Mouse (Mus musculus): ENCODE data around the gene Dip2b. TPM values are rescaled to one million over a fixed set of nuclear protein-coding genes. Genes with fewer than 3 reads are reported as not detected.

Gene Dip2b
- polyA plus RNA-seq, 1 experiment from 2014 or later: 32.6 TPM

DNA sequence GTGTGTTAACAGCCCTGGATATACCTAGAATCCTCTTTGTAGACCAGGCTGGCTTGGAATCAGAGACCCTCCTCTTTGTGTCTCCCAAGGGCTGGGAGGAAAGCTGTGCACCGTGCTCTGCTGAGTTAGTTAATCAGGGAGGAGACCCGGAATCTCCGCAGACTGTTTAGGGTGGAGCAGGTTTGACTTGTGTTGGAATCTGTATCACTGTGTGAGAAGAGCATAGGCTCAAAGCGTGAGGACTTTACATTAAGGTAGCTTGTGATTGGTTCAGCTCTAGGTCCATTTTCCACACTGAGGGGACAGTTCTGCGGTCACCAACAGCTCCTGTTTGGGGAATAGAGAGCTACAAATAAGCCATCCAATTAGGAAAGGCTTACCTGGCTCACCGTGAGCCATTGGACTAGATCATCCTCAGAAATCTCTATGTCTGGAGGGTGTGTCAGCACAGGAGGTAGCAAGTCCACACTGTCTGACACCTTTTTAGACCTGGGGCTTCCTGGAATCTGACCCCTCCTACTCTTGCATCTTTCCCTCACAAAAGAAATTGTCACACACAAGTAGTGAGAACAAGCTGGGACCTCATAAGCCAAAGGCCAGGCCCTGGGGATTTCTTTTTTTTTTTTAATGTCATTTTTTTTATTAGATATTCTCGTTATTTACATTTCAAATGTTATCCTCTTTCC, 21.3 kb downstream of the Dip2b start:
- no peak overlapping the region for H3K27ac ChIP-seq (ENCODE audit: low read depth, low read length)
- WGBS: 76% methylated on average over 7 of the region's 7 CpGs
- H3K27me3 ChIP-seq (ENCODE audit: control insufficient read depth, insufficient read depth, low read length): no peaks in the 10 kb centered on the region
- H3K9me3 ChIP-seq (ENCODE audit: control insufficient read depth, low read length): no peaks in the 10 kb centered on the region
- no peak overlapping the region for H3K9ac ChIP-seq (replicated peaks; ENCODE audit: low read depth, low read length)
- no peak overlapping the region for H3K4me3 ChIP-seq (ENCODE audit: low read depth, low read length)
- peaks cover 4% of the 10 kb centered on the region; the same call in 1 of the 2 replicates for H3K4me1 ChIP-seq (ENCODE audit: control insufficient read depth, insufficient read depth, low read length)
- H3K36me3 ChIP-seq (ENCODE audit: control insufficient read depth, insufficient read depth, low read length): no peaks in the 10 kb centered on the region
- no peak overlapping the region for H3K4me2 ChIP-seq (ENCODE audit: low read depth, low read length)
- no peak for ATAC-seq (ENCODE audit: low read depth)

DNA sequence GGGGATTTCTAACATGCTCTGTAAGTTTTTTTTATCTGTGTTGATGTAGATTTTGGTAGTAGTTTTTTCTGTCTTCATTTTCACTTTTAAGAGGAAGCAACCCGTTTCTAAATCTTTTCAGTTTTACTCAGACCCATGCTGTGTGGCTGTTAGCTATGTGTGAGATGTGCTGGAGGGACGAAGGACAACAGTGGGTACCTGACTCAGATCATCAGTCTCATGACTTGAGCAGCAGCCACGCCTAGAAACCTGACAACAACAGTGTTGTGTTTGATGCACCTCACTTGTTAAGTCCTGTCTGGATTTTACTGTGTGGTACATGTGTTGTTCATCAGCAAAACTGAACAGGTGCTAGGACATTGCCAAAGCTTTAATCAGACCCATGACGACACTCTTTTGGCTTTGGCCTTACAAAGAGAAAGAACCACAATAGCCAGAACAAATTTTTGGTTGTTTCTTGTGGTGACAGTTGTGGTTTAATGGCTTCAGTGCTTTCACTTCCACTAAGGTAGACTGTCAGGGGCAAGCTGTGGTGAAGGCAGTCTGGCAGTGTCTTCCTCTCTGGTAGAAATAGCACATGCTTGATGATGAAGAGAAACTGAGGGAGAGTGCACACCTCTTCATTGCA, 22.2 kb downstream of the Dip2b start:
- Histone ChIP-seq H3K27me3 (ENCODE audit: control insufficient read depth, insufficient read depth, low read length) (no peaks in the 10 kb centered on the region), H3K9ac (replicated peaks; ENCODE audit: low read depth, low read length) (no peak overlapping the region), H3K4me2 (ENCODE audit: low read depth, low read length) (no peak overlapping the region), H3K27ac (ENCODE audit: low read depth, low read length) (no peak overlapping the region), H3K4me3 (ENCODE audit: low read depth, low read length) (no peak overlapping the region), H3K4me1 (ENCODE audit: control insufficient read depth, insufficient read depth, low read length) (peaks cover 4% of the 10 kb centered on the region; the same call in 1 of the 2 replicates), H3K9me3 (ENCODE audit: control insufficient read depth, low read length) (no peaks in the 10 kb centered on the region), H3K36me3 (ENCODE audit: control insufficient read depth, insufficient read depth, low read length) (no peaks in the 10 kb centered on the region)
- no peak for ATAC-seq (ENCODE audit: low read depth)
- WGBS: 82% methylated on average over 4 of the region's 4 CpGs

DNA sequence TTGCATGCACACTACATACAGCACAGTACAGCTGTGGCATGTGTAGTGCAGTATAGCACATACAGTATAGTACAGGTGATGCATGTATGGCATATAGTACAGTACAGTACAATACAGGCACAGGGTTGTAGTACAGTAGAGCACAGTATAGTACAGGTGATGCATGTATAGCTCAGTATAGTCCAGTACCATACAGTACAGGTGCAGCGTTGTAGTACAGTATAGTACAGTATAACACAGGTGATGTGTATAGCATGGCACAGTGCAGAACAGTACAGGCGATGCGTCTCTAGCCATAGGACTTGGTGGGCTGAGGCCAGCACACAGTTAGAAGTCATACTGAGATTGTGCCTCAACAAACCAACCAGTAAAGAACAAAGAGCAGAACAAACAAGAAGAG, 22.9 kb downstream of the Dip2b start:
- H3K27ac ChIP-seq (ENCODE audit: low read depth, low read length): no peak overlapping the region
- no peaks in the 10 kb centered on the region for H3K36me3 ChIP-seq (ENCODE audit: control insufficient read depth, insufficient read depth, low read length)
- no peaks in the 10 kb centered on the region for H3K9me3 ChIP-seq (ENCODE audit: control insufficient read depth, low read length)
- H3K4me3 ChIP-seq (ENCODE audit: low read depth, low read length): no peak overlapping the region
- WGBS: 97% methylated on average over 3 of the region's 3 CpGs
- ATAC-seq (ENCODE audit: low read depth): peak; percentile 31; the same call in 1 of the 2 replicates
- no peak overlapping the region for H3K9ac ChIP-seq (replicated peaks; ENCODE audit: low read depth, low read length)
- peaks cover 4% of the 10 kb centered on the region; the same call in 1 of the 2 replicates for H3K4me1 ChIP-seq (ENCODE audit: control insufficient read depth, insufficient read depth, low read length)
- H3K4me2 ChIP-seq (ENCODE audit: low read depth, low read length): no peak overlapping the region
- no peaks in the 10 kb centered on the region for H3K27me3 ChIP-seq (ENCODE audit: control insufficient read depth, insufficient read depth, low read length)

DNA sequence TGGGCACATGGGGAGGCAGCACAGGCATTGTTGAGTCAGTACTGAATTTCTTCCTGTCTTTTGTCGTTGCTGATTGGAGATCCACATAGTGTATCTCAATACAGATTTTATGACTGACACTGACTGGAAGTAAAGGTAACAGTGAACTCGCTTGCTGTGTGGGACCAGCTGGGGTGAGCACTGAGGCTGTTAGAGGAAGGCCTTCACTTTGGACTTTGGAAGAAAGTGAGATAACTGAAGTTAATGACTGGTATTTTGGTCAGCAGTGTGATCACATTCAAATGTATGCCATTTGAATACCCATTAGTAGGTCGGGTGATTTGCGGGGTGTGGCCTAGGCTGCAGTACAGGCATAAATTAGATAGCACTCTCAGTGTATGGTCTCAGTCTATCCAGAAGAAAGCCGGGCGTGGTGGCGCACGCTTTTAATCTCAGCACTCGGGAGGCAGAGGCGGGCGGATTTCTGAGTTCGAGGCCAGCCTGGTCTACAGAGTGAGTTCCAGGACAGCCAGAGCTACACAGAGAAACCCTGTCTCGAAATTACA, 24.8 kb downstream of the Dip2b start:
- 89% methylated on average over 13 of the region's 13 CpGs for WGBS
- ATAC-seq (ENCODE audit: low read depth): no peak
- no peak overlapping the region for H3K27ac ChIP-seq (ENCODE audit: low read depth, low read length)
- H3K9me3 ChIP-seq (ENCODE audit: control insufficient read depth, low read length): no peaks in the 10 kb centered on the region
- no peaks in the 10 kb centered on the region for H3K27me3 ChIP-seq (ENCODE audit: control insufficient read depth, insufficient read depth, low read length)
- no peak overlapping the region for H3K4me2 ChIP-seq (ENCODE audit: low read depth, low read length)
- peaks cover 4% of the 10 kb centered on the region; the same call in 1 of the 2 replicates for H3K4me1 ChIP-seq (ENCODE audit: control insufficient read depth, insufficient read depth, low read length)
- H3K9ac ChIP-seq (replicated peaks; ENCODE audit: low read depth, low read length): no peak overlapping the region
- no peaks in the 10 kb centered on the region for H3K36me3 ChIP-seq (ENCODE audit: control insufficient read depth, insufficient read depth, low read length)
- H3K4me3 ChIP-seq (ENCODE audit: low read depth, low read length): no peak overlapping the region

DNA sequence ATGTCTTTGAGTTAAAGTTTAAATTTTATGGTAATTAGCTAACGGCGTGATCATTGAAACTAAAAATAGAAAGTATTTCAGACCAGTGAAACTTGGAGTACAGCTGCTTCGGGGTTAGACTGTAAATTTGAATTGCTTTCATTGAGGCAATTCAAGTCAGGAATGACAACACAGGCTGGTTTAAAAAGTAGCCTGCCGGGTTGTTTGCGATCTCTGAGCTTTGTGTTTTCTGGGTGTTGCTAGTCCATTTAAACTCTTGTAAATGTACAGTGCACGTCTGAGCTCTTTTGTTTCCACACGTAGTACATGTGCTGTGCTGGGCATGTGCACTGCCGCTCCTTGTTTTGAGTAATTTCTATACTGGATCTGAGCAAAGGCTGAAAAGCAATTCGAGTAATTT, 28.2 kb downstream of the Dip2b start:
- Histone ChIP-seq H3K9ac (replicated peaks; ENCODE audit: low read depth, low read length) (no peak overlapping the region), H3K4me1 (ENCODE audit: control insufficient read depth, insufficient read depth, low read length) (no peaks in the 10 kb centered on the region; the same call in 1 of the 2 replicates)

DNA sequence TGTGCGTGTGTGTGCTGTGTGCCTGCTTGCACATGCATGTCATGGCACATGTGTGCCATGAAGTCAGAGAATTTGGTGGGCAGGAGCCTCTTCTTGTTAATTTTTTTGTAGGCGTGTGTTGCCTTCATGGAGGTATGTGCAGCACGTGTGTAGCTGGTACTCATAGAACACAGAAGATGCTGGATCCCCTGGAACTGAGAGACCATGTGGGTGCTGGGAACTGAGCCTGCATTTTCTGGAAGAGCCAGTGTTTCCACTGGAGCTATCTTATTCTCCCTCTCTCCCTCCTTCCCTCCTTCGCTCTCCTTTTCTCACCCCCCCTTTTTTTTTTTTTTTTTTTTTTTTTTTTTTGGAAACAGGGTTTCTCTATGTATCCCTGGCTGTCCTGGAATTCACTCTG, 30.6 kb downstream of the Dip2b start:
- Histone ChIP-seq H3K27ac (ENCODE audit: low read depth, low read length) (no peak overlapping the region), H3K27me3 (ENCODE audit: control insufficient read depth, insufficient read depth, low read length) (no peaks in the 10 kb centered on the region), H3K4me1 (ENCODE audit: control insufficient read depth, insufficient read depth, low read length) (peaks cover 10% of the 10 kb centered on the region), H3K36me3 (ENCODE audit: control insufficient read depth, insufficient read depth, low read length) (no peaks in the 10 kb centered on the region), H3K4me2 (ENCODE audit: low read depth, low read length) (no peak overlapping the region), H3K9me3 (ENCODE audit: control insufficient read depth, low read length) (no peaks in the 10 kb centered on the region), H3K9ac (replicated peaks; ENCODE audit: low read depth, low read length) (no peak overlapping the region), H3K4me3 (ENCODE audit: low read depth, low read length) (no peak overlapping the region)
- no peak for ATAC-seq (ENCODE audit: low read depth)
- WGBS: 88% methylated on average over 4 of the region's 4 CpGs

More for the DNA sequence above, 28.2 kb downstream of the Dip2b start:
- H3K4me3 ChIP-seq (ENCODE audit: low read depth, low read length): no peak overlapping the region
- ATAC-seq (ENCODE audit: low read depth): no peak
- H3K27ac ChIP-seq (ENCODE audit: low read depth, low read length): no peak overlapping the region
- no peaks in the 10 kb centered on the region for H3K27me3 ChIP-seq (ENCODE audit: control insufficient read depth, insufficient read depth, low read length)
- WGBS: 18% methylated on average over 9 of the region's 9 CpGs
- H3K36me3 ChIP-seq (ENCODE audit: control insufficient read depth, insufficient read depth, low read length): no peaks in the 10 kb centered on the region
- no peak overlapping the region for H3K4me2 ChIP-seq (ENCODE audit: low read depth, low read length)
- no peaks in the 10 kb centered on the region for H3K9me3 ChIP-seq (ENCODE audit: control insufficient read depth, low read length)

DNA sequence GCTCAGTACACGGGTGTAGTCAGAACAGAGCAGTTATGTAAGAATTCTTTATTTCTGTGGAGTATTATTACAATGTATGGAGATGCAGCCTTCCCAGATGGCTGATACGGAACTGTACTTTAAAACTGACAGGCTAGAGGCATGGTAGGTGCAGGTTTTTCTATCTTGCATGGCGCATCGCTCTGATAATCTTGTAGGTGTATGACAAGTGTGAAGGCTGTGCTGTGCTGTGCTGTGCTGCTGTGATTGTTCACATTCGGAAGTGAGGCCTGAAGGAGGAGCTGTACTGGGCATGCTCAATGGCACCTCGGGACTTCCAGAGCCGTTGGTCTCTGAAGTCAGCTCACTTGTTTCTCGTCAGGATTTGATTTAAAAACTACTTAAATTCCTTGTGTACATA, 31.6 kb downstream of the Dip2b start:
- 80% methylated on average over 8 of the region's 8 CpGs for WGBS
- no peak overlapping the region for H3K9ac ChIP-seq (replicated peaks; ENCODE audit: low read depth, low read length)
- H3K9me3 ChIP-seq (ENCODE audit: control insufficient read depth, low read length): no peaks in the 10 kb centered on the region
- H3K4me1 ChIP-seq (ENCODE audit: control insufficient read depth, insufficient read depth, low read length): peaks cover 11% of the 10 kb centered on the region
- H3K36me3 ChIP-seq (ENCODE audit: control insufficient read depth, insufficient read depth, low read length): no peaks in the 10 kb centered on the region
- ATAC-seq (ENCODE audit: low read depth): no peak
- no peak overlapping the region for H3K4me3 ChIP-seq (ENCODE audit: low read depth, low read length)
- H3K27me3 ChIP-seq (ENCODE audit: control insufficient read depth, insufficient read depth, low read length): no peaks in the 10 kb centered on the region
- H3K4me2 ChIP-seq (ENCODE audit: low read depth, low read length): no peak overlapping the region
- H3K27ac ChIP-seq (ENCODE audit: low read depth, low read length): no peak overlapping the region

DNA sequence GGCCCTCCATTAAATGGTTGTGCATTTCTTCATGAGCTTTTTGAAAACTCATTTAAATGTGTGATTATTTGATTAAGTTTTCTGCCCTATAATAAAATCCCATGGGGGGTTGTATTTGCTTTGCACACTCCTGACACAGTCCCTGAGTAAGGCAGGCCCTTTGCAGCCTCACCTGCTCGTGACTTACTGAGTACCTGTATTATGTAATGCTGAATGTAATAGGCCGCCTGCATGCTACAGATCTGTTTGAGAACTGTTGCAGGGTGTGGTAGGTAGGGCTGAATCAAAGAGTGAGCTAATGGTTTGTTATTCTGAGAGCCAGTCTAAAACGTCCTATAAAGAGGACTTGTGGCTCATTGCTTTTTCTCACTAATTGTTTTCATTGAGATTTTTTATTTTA, 33.4 kb downstream of the Dip2b start:
- H3K4me1 ChIP-seq (ENCODE audit: control insufficient read depth, insufficient read depth, low read length): peaks cover 11% of the 10 kb centered on the region
- 88% methylated on average over 3 of the region's 3 CpGs for WGBS

More for the DNA sequence above, 33.4 kb downstream of the Dip2b start:
- Histone ChIP-seq H3K9ac (replicated peaks; ENCODE audit: low read depth, low read length) (no peak overlapping the region), H3K27ac (ENCODE audit: low read depth, low read length) (no peak overlapping the region), H3K36me3 (ENCODE audit: control insufficient read depth, insufficient read depth, low read length) (no peaks in the 10 kb centered on the region), H3K27me3 (ENCODE audit: control insufficient read depth, insufficient read depth, low read length) (no peaks in the 10 kb centered on the region), H3K9me3 (ENCODE audit: control insufficient read depth, low read length) (no peaks in the 10 kb centered on the region), H3K4me3 (ENCODE audit: low read depth, low read length) (no peak overlapping the region), H3K4me2 (ENCODE audit: low read depth, low read length) (no peak overlapping the region)
- no peak for ATAC-seq (ENCODE audit: low read depth)

Measured in neural tube, embryonic 14.5 days (tissue).